Mouse (Mus musculus) heart, embryonic 13.5 days (tissue): ENCODE results near the gene Txndc8. TPM values are rescaled to one million over a fixed set of nuclear protein-coding genes. Genes with fewer than 3 reads are reported as not detected.

ENCODE experiments used
- ATAC-seq: fragments of 200-750 bp; cut with Nextera tagmentation; 2 replicates; pipeline ENCODE4 v1.8.0; 2017; ENCODE audit warnings: moderate TSS enrichment; ENCODE audit not compliant: insufficient number of reproducible peaks, low FRiP score, low TSS enrichment; ENCODE audit errors: extremely low read depth
- H3K27ac ChIP-seq: fragments of 300-500 bp; sonication (generic); replicated peaks from 2 replicates; pipeline ENCODE4 v1.5.1; 2015; ENCODE audit warnings: moderate library complexity, mild to moderate bottlenecking, inconsistent platforms
- H3K27me3 ChIP-seq: fragments of 300-500 bp; sonication (generic); replicated peaks from 2 replicates; pipeline ENCODE4 v1.6.1; 2015; ENCODE audit warnings: mild to moderate bottlenecking, inconsistent platforms
- H3K36me3 ChIP-seq: fragments of 300-500 bp; sonication (generic); 2 replicates; pipeline ENCODE4 v1.6.1; 2015; ENCODE audit warnings: mild to moderate bottlenecking, inconsistent platforms
- H3K4me1 ChIP-seq: fragments of 300-500 bp; sonication (generic); 2 replicates; pipeline ENCODE4 v1.6.1; 2015; ENCODE audit warnings: inconsistent platforms
- H3K4me2 ChIP-seq: fragments of 300-500 bp; sonication (generic); 2 replicates; pipeline ENCODE4 v1.6.1; 2015; ENCODE audit warnings: inconsistent platforms, mild to moderate bottlenecking, moderate library complexity
- H3K4me3 ChIP-seq: fragments of 300-500 bp; sonication (generic); 2 replicates; pipeline ENCODE4 v1.5.1; 2015; ENCODE audit warnings: moderate library complexity, mild to moderate bottlenecking, inconsistent platforms
- H3K9ac ChIP-seq: fragments of 300-500 bp; sonication (generic); 2 replicates; pipeline ENCODE4 v1.6.1; 2015; ENCODE audit warnings: inconsistent platforms, mild to moderate bottlenecking, moderate library complexity
- H3K9me3 ChIP-seq: fragments of 300-500 bp; sonication (generic); 2 replicates; pipeline ENCODE4 v1.6.1; 2016; ENCODE audit warnings: inconsistent platforms
- WGBS: fragments of 180-500 bp; shearing (Covaris S2); methylation state at CpG from one replicate; pipeline ENCODE4 v1.1.7; 2015; ENCODE audit warnings: mixed read lengths; 5-methylcytosine and 5-hydroxymethylcytosine counted together
- polyA plus RNA-seq: library from polyadenylated mRNA; unstranded; fragments of >200 nt; fragmentation: Nextera tagmentation; extraction: Ambion mirVana; gene quantifications from 2 replicates; pipeline ENCODE4 v1.2.1, GENCODE M21; 2015

Gene Txndc8
- polyA plus RNA-seq, 1 experiment from 2014 or later: not detected

DNA sequence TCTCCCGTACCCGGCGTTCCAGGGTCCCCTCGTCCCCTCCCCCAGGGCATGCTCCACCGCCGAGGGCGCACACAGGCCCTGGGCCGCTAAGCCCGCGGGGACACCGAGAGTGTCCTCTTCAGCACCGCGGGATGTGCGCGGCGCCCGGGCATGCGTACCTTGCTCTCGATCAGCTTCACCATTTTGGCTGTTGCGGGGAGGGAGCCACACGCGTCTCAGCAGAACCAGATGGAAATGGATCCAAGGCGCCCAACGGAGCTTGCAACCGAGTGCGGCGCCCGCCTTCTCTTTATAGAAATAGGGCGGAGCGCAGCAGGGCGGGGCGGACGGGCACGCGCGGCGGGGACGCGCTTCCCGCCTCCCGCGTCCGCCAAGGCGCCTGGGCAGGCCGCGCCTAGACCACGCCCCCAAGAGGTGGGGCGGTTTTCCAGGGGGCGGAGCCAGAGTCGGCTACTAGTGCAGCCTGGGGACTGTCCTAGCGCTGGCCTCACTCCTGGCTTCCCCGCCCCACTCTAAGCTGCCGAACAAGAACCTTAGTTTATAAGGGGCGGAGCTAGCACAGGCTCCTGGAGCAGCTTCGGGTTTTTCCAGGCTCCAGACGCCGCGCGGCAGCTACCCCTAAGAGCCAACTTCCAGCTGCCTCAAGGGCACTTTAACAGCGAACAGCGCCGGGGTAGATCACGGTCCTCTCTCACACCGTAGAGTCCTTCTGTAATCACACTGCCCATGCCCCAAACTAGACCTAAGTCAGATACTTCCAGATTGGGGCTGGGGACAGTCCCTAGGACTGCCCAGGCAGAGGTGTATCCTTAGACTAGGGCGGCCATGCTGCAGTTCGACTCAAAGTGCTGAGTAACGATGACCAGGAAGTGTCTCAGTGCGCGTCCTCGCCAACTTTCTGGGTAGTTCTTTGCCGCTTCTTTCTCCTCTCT, 52.6 kb downstream of the Txndc8 start, which contains the start of gene Txn1:
Gene Txn1, minus strand, starts transcription at position 383 of the 932 bp plus-strand sequence.
- WGBS: under 1% methylated on average over 71 of the region's 71 CpGs
- Histone ChIP-seq H3K4me1 (peaks cover 32% of the 10 kb centered on the region), H3K27me3 (no peaks in the 10 kb centered on the region), H3K4me2 (peak within 1 kb of the TSS; percentile 84), H3K9ac (peak within 1 kb of the TSS; percentile 94), H3K27ac (peak within 1 kb of the TSS; percentile 99), H3K9me3 (no peaks in the 10 kb centered on the region; the same call in 1 of the 2 replicates), H3K4me3 (peak within 1 kb of the TSS; percentile 92), H3K36me3 (peaks cover 14% of the 10 kb centered on the region)
- peak; percentile 96 for ATAC-seq

DNA sequence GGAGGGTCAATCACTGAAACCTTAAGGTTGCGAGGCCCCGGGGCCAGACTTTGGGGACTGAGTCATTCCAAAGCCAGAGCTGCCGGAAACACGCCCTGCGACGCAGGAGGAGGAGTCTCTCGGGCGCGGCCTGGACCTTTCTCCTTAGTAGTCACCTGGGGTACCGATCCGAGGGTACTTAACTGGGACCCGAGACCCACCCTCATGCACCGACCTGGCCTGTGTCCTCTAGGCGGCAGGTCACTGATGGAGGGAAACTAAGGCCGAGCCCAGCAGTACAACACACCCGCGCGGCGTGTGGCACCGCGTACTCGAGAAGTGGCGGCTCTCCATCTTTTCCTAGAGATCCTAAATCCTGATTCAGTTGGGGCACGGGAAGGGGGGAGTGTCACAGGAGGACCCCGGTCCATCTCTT, 53.4 kb downstream of the Txndc8 start:
- H3K36me3 ChIP-seq: peaks cover 21% of the 10 kb centered on the region
- ATAC-seq: no peak
- WGBS: under 1% methylated on average over 25 of the region's 25 CpGs

DNA sequence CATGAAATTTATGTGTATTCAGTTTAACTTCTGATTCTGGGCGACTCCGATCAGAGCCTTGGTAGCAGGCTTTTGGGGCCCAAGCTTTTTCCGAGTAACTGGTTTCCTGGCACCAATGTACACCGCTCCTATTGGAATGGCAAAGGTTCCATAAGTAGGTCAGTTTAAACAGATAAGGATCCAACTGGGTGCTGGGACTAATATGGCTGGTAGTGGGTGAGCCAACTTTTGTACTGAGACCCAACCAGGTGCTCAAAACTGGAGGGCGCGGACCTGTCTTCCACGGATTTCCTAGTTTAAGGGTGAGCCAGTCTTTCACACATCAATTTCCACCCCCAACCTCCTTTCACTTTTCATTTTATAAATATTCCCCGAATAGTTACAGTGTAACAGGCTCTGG, 53.9 kb downstream of the Txndc8 start:
- no peak for ATAC-seq
- Histone ChIP-seq H3K4me1 (peaks cover 32% of the 10 kb centered on the region), H3K36me3 (peaks cover 27% of the 10 kb centered on the region), H3K9me3 (no peaks in the 10 kb centered on the region; the same call in 1 of the 2 replicates), H3K9ac (peak overlapping the region; percentile 94), H3K27me3 (no peaks in the 10 kb centered on the region), H3K4me2 (peak overlapping the region; percentile 84), H3K4me3 (peak overlapping the region; percentile 92), H3K27ac (peak overlapping the region; percentile 99)
- WGBS: 68% methylated on average over 8 of the region's 8 CpGs

More for the DNA sequence above, 53.4 kb downstream of the Txndc8 start:
- Histone ChIP-seq H3K27ac (peak overlapping the region; percentile 99), H3K4me3 (peak overlapping the region; percentile 92), H3K4me2 (peak overlapping the region; percentile 84), H3K27me3 (no peaks in the 10 kb centered on the region), H3K9ac (peak overlapping the region; percentile 94), H3K4me1 (peaks cover 32% of the 10 kb centered on the region), H3K9me3 (no peaks in the 10 kb centered on the region; the same call in 1 of the 2 replicates)

DNA sequence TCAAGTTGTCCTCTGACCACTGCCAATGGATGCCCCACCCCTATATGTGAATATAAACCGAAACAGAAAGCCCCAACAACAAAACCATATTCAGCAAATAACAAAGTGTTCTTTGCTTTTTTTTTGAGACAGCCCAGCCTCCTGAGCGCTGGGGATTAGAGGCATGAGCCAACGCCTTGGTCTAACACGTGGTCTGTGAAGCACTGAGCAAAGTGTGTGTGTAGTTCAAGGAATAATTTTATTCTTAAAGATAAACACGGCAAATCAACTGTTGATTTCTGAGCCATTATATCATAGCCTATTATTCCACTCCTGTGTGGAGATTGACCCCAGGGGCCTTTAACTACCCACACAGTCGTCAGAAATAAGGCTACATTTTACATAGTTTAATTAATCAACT, 54.3 kb downstream of the Txndc8 start:
- no peaks in the 10 kb centered on the region; the same call in 1 of the 2 replicates for H3K9me3 ChIP-seq
- 0 out of 2 replicates have a peak overlapping the region, but pooled peaks have one; percentile 99 for H3K27ac ChIP-seq
- no peak for ATAC-seq
- H3K4me2 ChIP-seq: peak overlapping the region; percentile 84
- peak overlapping the region; percentile 94; the same call in 1 of the 2 replicates for H3K9ac ChIP-seq
- peaks cover 31% of the 10 kb centered on the region for H3K36me3 ChIP-seq
- no peaks in the 10 kb centered on the region for H3K27me3 ChIP-seq
- peak overlapping the region; percentile 92 for H3K4me3 ChIP-seq
- peaks cover 32% of the 10 kb centered on the region for H3K4me1 ChIP-seq
- WGBS: 77% methylated on average over 6 of the region's 6 CpGs

DNA sequence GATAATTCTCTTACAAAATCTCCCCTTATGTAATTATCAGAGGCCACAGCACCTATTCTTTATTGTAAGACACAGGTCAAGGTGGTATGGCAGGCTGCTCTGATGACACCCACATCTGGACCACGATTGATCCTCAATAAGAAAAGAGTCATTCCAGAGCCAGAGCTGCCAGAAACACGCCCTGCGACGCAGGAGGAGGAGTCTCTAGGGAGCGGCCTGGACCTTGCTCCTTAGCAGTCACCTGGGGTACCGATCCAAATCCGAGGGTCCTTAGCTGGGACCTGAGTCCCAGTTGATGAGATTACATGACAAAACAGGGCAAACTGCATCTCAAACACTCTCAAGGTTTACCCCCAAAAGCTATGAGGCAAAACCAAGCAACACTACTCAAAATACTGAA, 55.1 kb downstream of the Txndc8 start:
- no peaks in the 10 kb centered on the region for H3K27me3 ChIP-seq
- ATAC-seq: no peak
- no peaks in the 10 kb centered on the region; the same call in 1 of the 2 replicates for H3K9me3 ChIP-seq
- H3K27ac ChIP-seq: no peak overlapping the region
- H3K4me3 ChIP-seq: no peak overlapping the region
- peaks cover 32% of the 10 kb centered on the region for H3K4me1 ChIP-seq
- peaks cover 39% of the 10 kb centered on the region for H3K36me3 ChIP-seq
- H3K9ac ChIP-seq: no peak overlapping the region
- WGBS: 94% methylated on average over 7 of the region's 7 CpGs
- no peak overlapping the region for H3K4me2 ChIP-seq

DNA sequence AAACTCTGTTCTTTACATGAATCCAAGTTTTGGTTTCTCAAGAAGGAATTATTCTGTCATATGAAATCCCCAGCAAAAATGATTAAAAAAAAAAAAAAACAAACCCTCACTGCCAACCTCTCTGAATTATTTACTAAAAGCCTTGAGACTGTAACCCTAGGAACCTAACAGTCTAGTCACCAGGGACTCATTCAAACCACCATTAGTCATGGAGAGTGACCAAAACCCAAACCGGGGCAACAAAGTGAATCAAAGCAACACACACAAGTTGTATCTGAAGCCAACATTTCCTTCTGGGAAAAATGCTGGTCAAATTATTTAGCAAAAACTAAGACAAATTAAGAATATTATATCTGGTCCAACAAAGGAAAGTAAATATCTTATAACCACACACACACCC, 56.0 kb downstream of the Txndc8 start:
- Histone ChIP-seq H3K4me2 (no peak overlapping the region), H3K4me3 (no peak overlapping the region), H3K9me3 (no peaks in the 10 kb centered on the region; the same call in 1 of the 2 replicates), H3K4me1 (peaks cover 36% of the 10 kb centered on the region), H3K9ac (no peak overlapping the region), H3K27ac (no peak overlapping the region), H3K36me3 (peaks cover 48% of the 10 kb centered on the region), H3K27me3 (no peaks in the 10 kb centered on the region)
- ATAC-seq: no peak
- 84% methylated on average over 1 of the region's 1 CpGs for WGBS

GRCm38 (mm10) chr4:57952416-57952815, 56.5 kb downstream of the Txndc8 start:
- peaks cover 36% of the 10 kb centered on the region for H3K4me1 ChIP-seq
- WGBS: 91% methylated on average over 3 of the region's 3 CpGs

DNA sequence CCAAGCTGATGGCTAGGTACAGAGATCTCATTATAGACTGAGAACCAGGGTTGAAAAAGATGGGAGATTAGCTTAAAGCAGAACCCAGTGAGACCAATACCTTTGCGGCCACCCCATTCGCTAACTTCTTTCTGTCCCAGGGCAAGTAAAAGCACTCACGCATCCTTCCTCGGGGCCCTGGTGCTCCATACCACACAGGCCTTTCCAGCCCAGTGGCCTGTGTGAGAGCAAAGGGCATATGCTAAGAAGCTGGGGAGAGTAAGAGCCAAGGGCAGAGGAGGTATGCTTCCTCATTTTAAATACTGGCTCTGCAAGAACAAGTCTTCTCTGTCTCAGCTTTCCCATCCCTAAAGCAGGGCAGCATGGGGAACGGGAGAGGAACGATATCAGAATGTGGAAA, 59.1 kb downstream of the Txndc8 start:
- Histone ChIP-seq H3K9me3 (no peaks in the 10 kb centered on the region; the same call in 1 of the 2 replicates), H3K4me3 (no peak overlapping the region), H3K36me3 (peaks cover 76% of the 10 kb centered on the region), H3K27me3 (no peaks in the 10 kb centered on the region), H3K4me2 (no peak overlapping the region), H3K27ac (no peak overlapping the region), H3K4me1 (peaks cover 24% of the 10 kb centered on the region), H3K9ac (no peak overlapping the region)
- WGBS: 91% methylated on average over 6 of the region's 6 CpGs
- ATAC-seq: no peak

More at GRCm38 (mm10) chr4:57952416-57952815, 56.5 kb downstream of the Txndc8 start:
- Histone ChIP-seq H3K4me2 (no peak overlapping the region), H3K27ac (no peak overlapping the region), H3K4me3 (no peak overlapping the region), H3K9me3 (no peaks in the 10 kb centered on the region; the same call in 1 of the 2 replicates), H3K9ac (no peak overlapping the region), H3K27me3 (no peaks in the 10 kb centered on the region), H3K36me3 (peaks cover 53% of the 10 kb centered on the region)
- no peak for ATAC-seq

DNA sequence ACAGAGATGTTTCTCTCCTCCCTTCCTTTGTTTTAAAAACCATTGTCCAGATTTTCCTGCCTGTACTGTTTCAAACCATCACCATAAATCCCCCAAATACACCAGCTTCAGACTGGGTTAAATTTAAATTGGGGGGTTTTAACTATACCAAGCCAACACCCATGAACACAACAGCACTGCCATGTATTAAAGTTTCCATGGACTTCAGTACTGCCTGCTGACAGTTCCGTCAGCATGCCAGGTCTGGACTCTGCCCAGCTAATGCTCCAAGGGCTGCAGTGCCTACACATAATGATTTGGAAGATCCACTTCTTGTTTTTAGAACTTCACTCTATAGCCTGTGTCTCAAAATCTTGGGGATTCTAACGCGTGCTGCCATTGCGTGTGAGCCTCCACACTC, 61.4 kb downstream of the Txndc8 start:
- Histone ChIP-seq H3K9ac (no peak overlapping the region), H3K27me3 (no peaks in the 10 kb centered on the region), H3K4me3 (no peak overlapping the region), H3K9me3 (no peaks in the 10 kb centered on the region; the same call in 1 of the 2 replicates), H3K4me1 (peaks cover 9% of the 10 kb centered on the region; the same call in 1 of the 2 replicates), H3K4me2 (no peak overlapping the region), H3K36me3 (peaks cover 98% of the 10 kb centered on the region), H3K27ac (no peak overlapping the region)
- 92% methylated on average over 4 of the region's 4 CpGs for WGBS
- ATAC-seq: no peak

GRCm38 (mm10) chr4:57947036-57947435, 61.9 kb downstream of the Txndc8 start:
- no peak overlapping the region for H3K27ac ChIP-seq
- H3K9me3 ChIP-seq: no peaks in the 10 kb centered on the region; the same call in 1 of the 2 replicates
- H3K4me1 ChIP-seq: peaks cover 9% of the 10 kb centered on the region; the same call in 1 of the 2 replicates
- no peak overlapping the region for H3K9ac ChIP-seq
- H3K36me3 ChIP-seq: peaks cover 97% of the 10 kb centered on the region
- no peaks in the 10 kb centered on the region for H3K27me3 ChIP-seq
- H3K4me2 ChIP-seq: no peak overlapping the region
- ATAC-seq: no peak
- 79% methylated on average over 10 of the region's 10 CpGs for WGBS
- H3K4me3 ChIP-seq: no peak overlapping the region

DNA sequence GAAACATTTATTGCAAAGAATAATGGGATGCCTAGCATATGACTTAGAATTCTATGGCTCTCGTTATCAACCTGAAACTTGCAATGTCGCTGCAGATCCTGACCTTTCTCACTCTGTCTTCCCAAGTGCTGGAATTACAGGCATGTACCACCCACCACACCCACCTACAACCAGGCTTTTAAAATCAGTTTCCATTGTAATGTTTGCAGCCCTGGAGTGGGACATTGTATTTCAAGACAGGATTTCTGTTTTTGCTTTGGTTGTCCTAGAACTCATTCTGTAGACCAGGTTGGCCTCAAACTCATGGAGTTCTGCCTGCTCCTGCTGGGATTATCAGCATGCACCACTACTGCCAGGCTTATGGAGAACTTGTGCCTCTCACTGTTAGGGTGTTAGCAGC, 66.0 kb downstream of the Txndc8 start:
- Histone ChIP-seq H3K9ac (no peak overlapping the region), H3K4me3 (no peak overlapping the region), H3K4me2 (no peak overlapping the region), H3K36me3 (peaks cover 56% of the 10 kb centered on the region), H3K27ac (no peak overlapping the region), H3K27me3 (no peaks in the 10 kb centered on the region), H3K4me1 (peaks cover 5% of the 10 kb centered on the region; the same call in 1 of the 2 replicates), H3K9me3 (no peaks in the 10 kb centered on the region)
- ATAC-seq: no peak
- 84% methylated on average over 2 of the region's 2 CpGs for WGBS
